Mouse (Mus musculus) liver, embryonic 11.5 days (tissue): ENCODE results near the gene Fam102a. TPM values are rescaled to one million over a fixed set of nuclear protein-coding genes. Genes with fewer than 3 reads are reported as not detected.

ENCODE experiments used
- ATAC-seq: fragments of 200-750 bp; cut with Nextera tagmentation; replicated peaks from 2 replicates; pipeline ENCODE4 v1.8.0; 2017; ENCODE audit warnings: moderate number of reproducible peaks, mild to moderate bottlenecking, moderate TSS enrichment, moderate library complexity; ENCODE audit not compliant: low FRiP score
- DNase-seq: peaks from one replicate; pipeline ENCODE4 v3.0.0-alpha.2; 2017; ENCODE audit warnings: low spot score
- H3K27ac ChIP-seq: fragments of 300-500 bp; sonication (generic); 2 replicates; pipeline ENCODE4 v1.5.1; 2014; ENCODE audit warnings: mild to moderate bottlenecking, low read depth, low read length, control low read depth
- H3K27me3 ChIP-seq: fragments of 300-500 bp; sonication (generic); replicated peaks from 2 replicates; pipeline ENCODE4 v1.6.1; 2014; ENCODE audit warnings: low read length, mixed read lengths; ENCODE audit not compliant: control insufficient read depth, insufficient read depth
- H3K36me3 ChIP-seq: fragments of 300-500 bp; sonication (generic); 2 replicates; pipeline ENCODE4 v1.6.1; 2014; ENCODE audit warnings: mild to moderate bottlenecking, low read length, moderate library complexity, mixed read lengths; ENCODE audit not compliant: control insufficient read depth, insufficient read depth
- H3K4me1 ChIP-seq: fragments of 300-500 bp; sonication (generic); replicated peaks from 2 replicates; pipeline ENCODE4 v1.6.1; 2014; ENCODE audit warnings: low read length, mixed read lengths; ENCODE audit not compliant: control insufficient read depth, insufficient read depth
- H3K4me2 ChIP-seq: fragments of 300-500 bp; sonication (generic); 2 replicates; pipeline ENCODE4 v1.6.1; 2014; ENCODE audit warnings: mild to moderate bottlenecking, control low read depth, moderate library complexity
- H3K4me3 ChIP-seq: fragments of 300-500 bp; sonication (generic); 2 replicates; pipeline ENCODE4 v1.5.1; 2014; ENCODE audit warnings: low read depth, low read length, control low read depth
- H3K9ac ChIP-seq: fragments of 300-500 bp; sonication (generic); 2 replicates; pipeline ENCODE4 v1.6.1; 2014; ENCODE audit warnings: low read depth, low read length, control low read depth
- H3K9me3 ChIP-seq: fragments of 300-500 bp; sonication (generic); 2 replicates; pipeline ENCODE4 v1.6.1; 2016; ENCODE audit warnings: low read length, inconsistent platforms, mixed read lengths; ENCODE audit not compliant: control insufficient read depth
- WGBS: fragments of 180-500 bp; shearing (Covaris S2); extraction: QIAGEN DNeasy Blood & Tissue Kit; methylation state at CpG from one replicate; pipeline ENCODE4 v1.1.7; 2014; 5-methylcytosine and 5-hydroxymethylcytosine counted together
- polyA plus RNA-seq: library from polyadenylated mRNA; unstranded; fragments of >200 nt; fragmentation: Nextera tagmentation; extraction: Ambion mirVana; gene quantifications from 2 replicates; pipeline ENCODE4 v1.2.1, GENCODE M21; 2014

The Fam102a gene
- polyA plus RNA-seq, 1 experiment from 2014 or later: 6.5 TPM

GRCm38 (mm10) chr2:32586871-32587351 lies 51.8 kb downstream of the Fam102a start, which contains the start of gene St6galnac4:
Gene St6galnac4 (plus strand): TSS chr2:32587095.
- peaks cover 2% of the 10 kb centered on the region; the same call in 1 of the 2 replicates for H3K36me3 ChIP-seq
- no peaks in the 10 kb centered on the region for H3K9me3 ChIP-seq
- H3K4me3 ChIP-seq: peak within 1 kb of the TSS; percentile 58
- no peaks in the 10 kb centered on the region; the same call in 1 of the 2 replicates for H3K27me3 ChIP-seq
- DNase-seq (peak; percentile 95), ATAC-seq (peak; percentile 87)
- WGBS: under 1% methylated on average over 38 of the region's 38 CpGs
- peak within 1 kb of the TSS; percentile 33; the same call in 1 of the 2 replicates for H3K27ac ChIP-seq
- H3K9ac ChIP-seq: peak within 1 kb of the TSS; percentile 63
- peak within 1 kb of the TSS; percentile 75 for H3K4me2 ChIP-seq
- peaks cover 19% of the 10 kb centered on the region for H3K4me1 ChIP-seq

GRCm38 (mm10) chr2:32587731-32588321 lies 52.7 kb downstream of the Fam102a start:
- H3K36me3 ChIP-seq: peaks cover 2% of the 10 kb centered on the region; the same call in 1 of the 2 replicates
- 10% methylated on average over 9 of the region's 9 CpGs for WGBS
- peak overlapping the region; percentile 33; the same call in 1 of the 2 replicates for H3K27ac ChIP-seq
- peaks cover 19% of the 10 kb centered on the region for H3K4me1 ChIP-seq
- H3K4me2 ChIP-seq: peak overlapping the region; percentile 75
- ATAC-seq: no peak; the same call in 1 of the 2 replicates
- peak; percentile 50 for DNase-seq
- peak overlapping the region; percentile 58 for H3K4me3 ChIP-seq
- H3K9ac ChIP-seq: peak overlapping the region; percentile 63
- no peaks in the 10 kb centered on the region for H3K27me3 ChIP-seq
- H3K9me3 ChIP-seq: no peaks in the 10 kb centered on the region

- Histone ChIP-seq H3K9ac (0 out of 2 replicates have a peak overlapping the region, but pooled peaks have one; percentile 6), H3K27me3 (no peaks in the 10 kb centered on the region), H3K36me3 (peaks cover 9% of the 10 kb centered on the region), H3K9me3 (no peaks in the 10 kb centered on the region), H3K4me3 (no peak overlapping the region), H3K4me1 (peaks cover 13% of the 10 kb centered on the region), H3K4me2 (peak overlapping the region; percentile 32), H3K27ac (no peak overlapping the region)
- 79% methylated on average over 11 of the region's 11 CpGs for whole genome bisulfite sequencing
- no peak for DNase-seq
- ATAC-seq: no peak
Measured at GRCm38 (mm10) chr2:32589213-32589795, 54.2 kb downstream of the Fam102a start.

GRCm38 (mm10) chr2:32590224-32590623 lies 55.1 kb downstream of the Fam102a start:
- no peak overlapping the region for H3K4me3 ChIP-seq
- H3K4me1 ChIP-seq: peaks cover 13% of the 10 kb centered on the region
- no peak overlapping the region for H3K4me2 ChIP-seq
- no peaks in the 10 kb centered on the region for H3K9me3 ChIP-seq
- H3K36me3 ChIP-seq: peaks cover 13% of the 10 kb centered on the region
- no peak overlapping the region for H3K27ac ChIP-seq
- no peak overlapping the region for H3K9ac ChIP-seq
- H3K27me3 ChIP-seq: no peaks in the 10 kb centered on the region
- no peak for DNase-seq
- no peak for ATAC-seq
- WGBS: 79% methylated on average over 10 of the region's 10 CpGs

GRCm38 (mm10) chr2:32591249-32591648 lies 56.1 kb downstream of the Fam102a start:
- DNase-seq: no peak
- no peaks in the 10 kb centered on the region for H3K27me3 ChIP-seq

GRCm38 (mm10) chr2:32596725-32597124 lies 61.6 kb downstream of the Fam102a start:
- no peak overlapping the region for H3K9ac ChIP-seq
- H3K4me2 ChIP-seq: no peak overlapping the region
- no peak for ATAC-seq
- peaks cover 6% of the 10 kb centered on the region for H3K4me1 ChIP-seq
- no peak overlapping the region for H3K27ac ChIP-seq
- WGBS: 93% methylated on average over 13 of the region's 13 CpGs
- H3K36me3 ChIP-seq: peaks cover 19% of the 10 kb centered on the region
- H3K9me3 ChIP-seq: no peaks in the 10 kb centered on the region
- no peak for DNase-seq
- H3K27me3 ChIP-seq: no peaks in the 10 kb centered on the region
- H3K4me3 ChIP-seq: no peak overlapping the region

More at GRCm38 (mm10) chr2:32591249-32591648, 56.1 kb downstream of the Fam102a start:
- Histone ChIP-seq H3K27ac (no peak overlapping the region), H3K4me1 (peaks cover 12% of the 10 kb centered on the region), H3K4me3 (no peak overlapping the region), H3K9ac (no peak overlapping the region), H3K36me3 (peaks cover 21% of the 10 kb centered on the region), H3K4me2 (no peak overlapping the region), H3K9me3 (no peaks in the 10 kb centered on the region)
- no peak for ATAC-seq
- 84% methylated on average over 6 of the region's 6 CpGs for WGBS

GRCm38 (mm10) chr2:32597248-32597647 lies 62.1 kb downstream of the Fam102a start:
- no peak for ATAC-seq
- 77% methylated on average over 5 of the region's 5 CpGs for WGBS
- Histone ChIP-seq H3K27ac (no peak overlapping the region), H3K36me3 (peaks cover 19% of the 10 kb centered on the region), H3K4me3 (no peak overlapping the region), H3K27me3 (no peaks in the 10 kb centered on the region), H3K4me2 (no peak overlapping the region), H3K9ac (no peak overlapping the region), H3K4me1 (peaks cover 11% of the 10 kb centered on the region), H3K9me3 (no peaks in the 10 kb centered on the region)
- DNase-seq: no peak

GRCm38 (mm10) chr2:32597699-32598098 lies 62.6 kb downstream of the Fam102a start:
- DNase-seq (no peak), ATAC-seq (no peak)
- Histone ChIP-seq H3K27me3 (no peaks in the 10 kb centered on the region), H3K27ac (no peak overlapping the region), H3K9ac (no peak overlapping the region), H3K36me3 (peaks cover 19% of the 10 kb centered on the region), H3K4me1 (peaks cover 16% of the 10 kb centered on the region), H3K4me3 (no peak overlapping the region), H3K9me3 (no peaks in the 10 kb centered on the region), H3K4me2 (no peak overlapping the region)
- WGBS: 87% methylated on average over 5 of the region's 5 CpGs
